Mouse (Mus musculus): ENCODE data around the gene Wdr83. TPM values are rescaled to one million over a fixed set of nuclear protein-coding genes. Genes with fewer than 3 reads are reported as not detected.
"Not testable (repeated sequence)": the region's sequence is repeated elsewhere in the genome, so short reads cannot be mapped to it uniquely, and the experiment has no call there.

The Wdr83 gene
- 10 to 100 TPM; 12.6 to 20.8 TPM for total RNA-seq (2021)
- long read RNA-seq, experiment 1, transcript Wdr83-201 (9 exons, 1,238 nt) = major isoform, 15 of 18 reads
- long read RNA-seq, experiment 1, partial matches to known transcripts = 0 of 18 reads
- long read RNA-seq, experiment 1, other reads (novel, unspliced or antisense) = 2 of 18 reads
- long read RNA-seq, experiment 2, transcript Wdr83-201 (9 exons, 1,238 nt) = major isoform, 10 of 11 reads
- long read RNA-seq, experiment 2, partial matches to known transcripts = 1 of 11 reads
- long read RNA-seq, experiment 2, other reads (novel, unspliced or antisense) = 0 of 11 reads

DNA sequence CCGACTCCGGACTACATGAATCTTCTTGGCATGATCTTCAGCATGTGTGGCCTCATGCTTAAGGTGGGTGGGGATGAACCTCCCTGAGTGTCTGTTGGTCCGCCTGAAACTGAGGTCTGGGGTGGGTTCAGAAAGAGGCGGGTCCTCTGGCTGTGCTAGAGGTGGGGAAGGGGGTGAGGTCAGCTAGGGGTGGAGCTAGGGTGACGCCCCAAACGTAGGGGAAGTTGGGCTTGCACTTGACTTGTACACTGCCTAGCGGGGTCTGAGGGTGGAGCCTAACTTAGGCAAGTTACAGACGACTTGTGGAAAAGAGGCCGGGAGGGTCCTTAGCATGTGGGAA is at the start of gene Wdr83:
Gene Wdr83, minus strand, starts transcription at position 91 of the 340 bp plus-strand sequence.
- no peak for DNase-seq (ENCODE audit: low spot score)

- DNase-seq (ENCODE audit: low spot score) = no peak
Measured at GRCm38 (mm10) chr8:85123691-85124090, 42.6 kb upstream of the Wdr83 start.

DNA sequence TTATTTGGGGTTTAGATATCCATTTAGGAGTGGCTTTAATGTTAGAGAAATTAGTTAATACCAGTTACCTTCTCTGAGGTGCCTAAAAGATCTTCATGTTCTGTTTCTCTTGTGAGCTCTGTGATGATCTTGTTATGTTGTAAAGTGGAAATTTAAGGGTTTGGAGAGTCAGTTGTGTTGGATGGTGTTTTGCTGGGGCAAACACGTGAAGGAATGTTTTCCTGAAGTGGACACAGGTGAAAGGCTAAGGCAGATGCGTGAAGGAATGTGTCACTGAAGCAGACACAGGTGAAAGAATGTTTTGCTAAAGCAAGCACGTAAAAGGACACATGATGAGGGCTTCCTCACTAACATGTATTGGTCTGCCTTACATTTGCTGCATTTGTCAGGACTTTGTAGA is 41.9 kb upstream of the Wdr83 start, which contains the start of gene Zfp791:
Gene Zfp791, minus strand, starts transcription at position 101 of the 400 bp plus-strand sequence.
- DNase-seq (ENCODE audit: low spot score) = no peak

DNA sequence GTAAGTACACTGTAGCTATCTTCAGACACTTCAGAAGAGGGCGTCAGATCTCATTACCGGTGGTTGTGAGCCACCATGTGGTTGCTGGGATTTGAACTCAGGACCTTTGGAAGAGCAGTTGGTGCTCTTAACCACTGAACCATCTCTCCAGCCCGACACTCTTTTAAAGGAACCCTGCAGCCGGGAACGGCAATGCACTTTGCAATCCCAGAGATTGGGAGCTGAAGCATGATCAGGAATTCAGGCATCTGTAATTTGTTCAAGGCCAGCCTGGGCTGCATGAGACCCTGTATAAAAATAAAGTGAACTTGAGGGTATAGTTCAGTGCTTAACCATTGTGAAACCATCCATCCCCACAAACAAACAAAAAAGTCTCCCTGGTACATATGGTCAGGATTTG is 39.1 kb upstream of the Wdr83 start:
- DNase-seq (ENCODE audit: low spot score) = not testable (repeated sequence)

DNA sequence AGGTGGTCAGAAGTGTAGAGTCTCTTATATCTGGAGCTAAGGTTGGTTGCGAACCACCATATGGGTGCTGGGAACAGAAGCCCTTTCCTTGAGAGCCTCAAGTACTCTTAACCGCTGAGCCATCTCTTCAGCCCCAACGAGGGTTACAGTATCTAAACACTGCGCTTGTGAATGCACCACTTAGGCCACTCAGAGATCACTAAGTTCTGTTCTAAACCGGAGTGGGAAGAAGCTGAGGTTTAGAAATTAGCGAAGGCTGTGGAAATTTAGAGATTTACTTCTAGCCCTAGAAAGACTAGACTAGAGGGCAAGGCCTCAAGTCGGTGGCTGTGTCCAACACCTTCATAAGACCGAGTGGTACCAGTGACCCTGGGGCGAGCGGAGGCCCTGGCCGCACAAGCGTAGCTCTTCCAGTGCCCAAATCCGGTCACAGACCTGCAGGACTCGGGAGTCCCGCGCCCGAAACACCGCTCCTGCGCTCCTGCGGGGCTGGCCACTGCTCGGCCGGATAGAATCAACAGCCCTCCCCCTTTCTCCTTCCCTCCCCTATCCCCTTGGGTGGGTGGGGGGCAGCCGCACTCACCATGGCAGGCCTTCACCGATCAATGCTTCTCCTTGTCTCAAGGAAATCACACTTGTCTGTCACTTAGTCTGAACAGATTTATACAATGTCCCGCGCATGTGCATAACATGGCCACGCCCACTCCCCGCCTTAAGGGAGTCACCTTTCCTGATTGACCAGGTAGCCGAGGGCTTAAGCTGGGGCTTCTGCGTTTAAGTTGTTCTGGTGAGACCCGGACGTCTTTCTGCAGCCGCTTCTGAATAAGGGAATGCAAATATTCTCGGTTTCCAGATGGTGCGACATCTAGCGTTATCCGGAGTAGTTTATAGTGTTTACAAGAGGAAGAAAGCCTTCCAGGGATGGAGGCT is 38.2 kb upstream of the Wdr83 start:
- peak; percentile 70 for DNase-seq (ENCODE audit: low spot score)

GRCm38 (mm10) chr8:85116984-85117383 is 35.9 kb upstream of the Wdr83 start:
- DNase-seq (ENCODE audit: low spot score) = no peak

GRCm38 (mm10) chr8:85115501-85115900 is 34.4 kb upstream of the Wdr83 start:
- no peak for DNase-seq (ENCODE audit: low spot score)

- no peak for DNase-seq (ENCODE audit: low spot score)
Measured at GRCm38 (mm10) chr8:85113241-85113640, 32.1 kb upstream of the Wdr83 start.

DNA sequence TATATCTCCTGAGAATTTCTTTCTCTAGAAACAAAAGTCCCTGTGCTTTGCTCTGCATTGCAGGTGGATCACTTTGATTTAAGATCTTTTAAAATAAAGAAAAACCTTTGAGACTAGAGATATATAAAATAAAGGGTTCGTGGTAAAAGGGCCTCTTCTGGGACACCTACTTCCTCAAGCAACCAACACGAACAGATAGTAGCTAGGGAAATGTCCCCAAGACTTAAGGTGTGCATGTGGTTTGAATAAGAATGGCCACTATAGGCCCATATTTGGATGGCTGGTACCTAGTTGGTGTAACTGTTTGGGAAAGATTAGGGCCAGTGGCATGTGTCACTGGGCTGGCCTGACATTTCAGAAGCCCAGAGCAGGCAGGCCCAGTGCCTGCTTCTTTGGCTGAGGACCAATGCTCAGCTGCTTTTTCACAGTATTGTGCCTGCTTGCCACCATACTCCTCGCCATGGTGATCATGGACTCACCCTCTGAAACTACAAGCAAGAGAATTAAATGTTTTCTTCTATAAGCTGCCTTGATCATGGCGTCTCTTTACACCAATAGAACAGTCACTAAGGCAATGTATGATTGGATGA is 19.1 kb upstream of the Wdr83 start:
- no peak for DNase-seq (ENCODE audit: low spot score)

GRCm38 (mm10) chr8:85096850-85097249 is 15.7 kb upstream of the Wdr83 start:
- DNase-seq (ENCODE audit: low spot score) = no peak

- DNase-seq (ENCODE audit: low spot score) = no peak
Measured at GRCm38 (mm10) chr8:85096196-85096595, 15.1 kb upstream of the Wdr83 start.

- DNase-seq (ENCODE audit: low spot score) = no peak
Measured at GRCm38 (mm10) chr8:85095566-85095965, 14.5 kb upstream of the Wdr83 start.

GRCm38 (mm10) chr8:85095051-85095450 is 13.9 kb upstream of the Wdr83 start:
- DNase-seq (ENCODE audit: low spot score) = no peak

DNA sequence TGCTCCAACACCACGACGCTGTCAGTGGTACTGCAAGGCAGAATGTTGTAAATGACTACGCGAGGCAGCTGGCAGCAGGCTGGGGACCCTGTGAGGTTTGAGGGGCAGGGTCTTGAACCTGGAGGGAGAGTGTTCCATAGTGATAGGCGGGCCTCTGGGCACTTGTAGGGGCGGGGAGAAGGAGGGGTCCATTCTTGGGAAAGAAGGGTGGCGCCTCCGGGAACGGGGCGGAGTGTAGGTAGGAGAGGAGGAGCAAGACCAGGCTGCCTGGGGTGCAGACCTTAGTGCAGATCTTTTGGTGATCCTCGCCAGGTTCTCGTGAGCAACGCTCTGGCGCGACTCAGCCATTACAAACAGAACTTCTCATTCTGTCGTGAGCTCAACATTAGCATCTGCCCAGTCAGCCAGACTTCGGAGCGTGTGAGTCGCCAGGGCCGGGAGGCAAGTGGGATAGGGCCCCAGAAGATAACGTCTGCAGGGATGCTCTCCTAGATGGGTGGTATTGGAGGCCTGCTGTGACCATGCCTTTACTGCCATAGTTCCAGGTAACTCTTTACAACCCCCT is 10.5 kb upstream of the Wdr83 start:
- no peak for DNase-seq (ENCODE audit: low spot score)

DNA sequence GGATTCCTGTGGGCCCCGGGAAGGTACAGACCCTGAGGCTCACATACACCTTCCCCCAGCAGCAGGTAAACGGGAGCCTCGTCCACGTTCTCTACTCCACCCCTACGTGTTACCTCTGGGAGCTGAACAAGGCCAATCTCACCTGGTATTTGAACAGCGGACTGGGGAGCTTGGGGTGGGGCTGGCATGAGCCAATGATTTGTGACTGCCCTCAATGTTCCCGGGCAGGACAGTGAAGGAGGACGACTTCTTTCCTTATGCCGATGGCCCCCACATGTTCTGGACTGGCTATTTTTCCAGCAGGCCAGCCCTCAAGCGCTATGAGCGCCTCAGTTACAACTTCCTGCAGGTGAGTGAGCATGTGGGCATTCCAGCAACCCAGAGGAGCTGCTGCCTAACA is 9.8 kb upstream of the Wdr83 start:
- DNase-seq (ENCODE audit: low spot score) = no peak

- DNase-seq (ENCODE audit: low spot score) = no peak
Measured at GRCm38 (mm10) chr8:85088771-85089170, 7.7 kb upstream of the Wdr83 start.

DNA sequence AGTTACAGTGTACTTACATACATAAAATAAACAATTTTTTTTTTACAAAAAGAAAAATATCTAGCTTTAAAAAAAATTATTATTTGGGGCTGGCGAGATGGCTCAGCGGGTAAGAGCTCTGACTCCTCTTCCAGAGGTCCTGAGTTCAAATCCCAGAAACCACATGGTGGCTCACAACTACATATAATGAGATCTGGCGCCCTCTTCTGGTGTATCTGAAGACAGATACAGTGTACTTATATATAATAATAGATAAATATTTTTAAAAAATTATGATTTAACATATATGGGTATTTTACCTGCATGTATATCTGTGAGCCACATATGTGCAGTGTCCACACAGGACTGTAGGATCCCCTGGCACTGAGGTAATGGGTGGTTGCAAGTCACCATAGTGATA is 5.1 kb upstream of the Wdr83 start:
- no peak for DNase-seq (ENCODE audit: low spot score)

- no peak for DNase-seq (ENCODE audit: low spot score)
Measured at GRCm38 (mm10) chr8:85084633-85085032, 3.5 kb upstream of the Wdr83 start.

- DNase-seq (ENCODE audit: low spot score) = peak; percentile 91
Measured at GRCm38 (mm10) chr8:85083108-85083813, 2.2 kb upstream of the Wdr83 start, which contains the start of gene Man2b1. TSS of gene Man2b1 (plus strand) at chr8:85083270.

- DNase-seq (ENCODE audit: low spot score) = not testable (repeated sequence)
Measured at GRCm38 (mm10) chr8:85082169-85082568, 1.1 kb upstream of the Wdr83 start.

GRCm38 (mm10) chr8:85080532-85081215 is 432 bp downstream of the Wdr83 start, which contains the start of gene Wdr83os:
TSS of gene Wdr83os (plus strand) at chr8:85080740.
- peak; percentile 52 for DNase-seq (ENCODE audit: low spot score)
